Mouse (Mus musculus): Measurements from ENCODE around the gene Rgl1. TPM values are rescaled to one million over a fixed set of nuclear protein-coding genes. Genes with fewer than 3 reads are reported as not detected.

Gene Rgl1
- total RNA-seq, 1 experiment from 2014 or later = 14.3 TPM

GRCm38 (mm10) chr1:152476126-152476525 lies 290.0 kb downstream of the Rgl1 start:
- no peak for ATAC-seq (replicated peaks in 1 of 2; ENCODE audit: insufficient read depth in 1 of 2, low FRiP score in 2 of 2, low TSS enrichment in 1 of 2, low read depth in 1 of 2, poor library complexity in 2 of 2, severe bottlenecking in 2 of 2)

GRCm38 (mm10) chr1:152468443-152468842 lies 297.7 kb downstream of the Rgl1 start:
- ATAC-seq (replicated peaks in 1 of 2; ENCODE audit: insufficient read depth in 1 of 2, low FRiP score in 2 of 2, low TSS enrichment in 1 of 2, low read depth in 1 of 2, poor library complexity in 2 of 2, severe bottlenecking in 2 of 2) = no peak

Other genes starting within 250 kb of the Rgl1 start
- gene Apobec4, start 15.8 kb downstream of the Rgl1 start, total RNA-seq (2017) = not detected in 2 replicates
- 129 and 144 TPM in 2 replicates for gene Arpc5, start 191 bp upstream of the Rgl1 start, total RNA-seq (2017)
- 104 and 105 TPM in 2 replicates for gene Ncf2, start 33.8 kb upstream of the Rgl1 start, total RNA-seq (2017)
- 40.1 and 42.6 TPM in 2 replicates for gene Smg7, start 136.3 kb upstream of the Rgl1 start, total RNA-seq (2017)
- gene Nmnat2, start 188.6 kb upstream of the Rgl1 start, total RNA-seq (2017) = not detected in 2 replicates

Measured in hematopoietic stem cell, adult 5-6 weeks (primary cell).